Mouse (Mus musculus) midbrain, embryonic 13.5 days (tissue): ENCODE data around the gene Taok3. TPM values are rescaled to one million over a fixed set of nuclear protein-coding genes. Genes with fewer than 3 reads are reported as not detected.

Experiments
- ATAC-seq: fragments of 200-750 bp; cut with Nextera tagmentation; 2 replicates; pipeline ENCODE4 v1.8.0; 2017; ENCODE audit warnings: mild to moderate bottlenecking, moderate TSS enrichment, moderate library complexity
- H3K27ac ChIP-seq: fragments of 300-500 bp; sonication (generic); 2 replicates; pipeline ENCODE4 v1.5.1; 2015; ENCODE audit warnings: inconsistent platforms, mild to moderate bottlenecking, moderate library complexity
- H3K27me3 ChIP-seq: fragments of 300-500 bp; sonication (generic); 2 replicates; pipeline ENCODE4 v1.6.1; 2015; ENCODE audit warnings: mild to moderate bottlenecking, inconsistent platforms
- H3K36me3 ChIP-seq: fragments of 300-500 bp; sonication (generic); 2 replicates; pipeline ENCODE4 v1.6.1; 2015; ENCODE audit warnings: mild to moderate bottlenecking, inconsistent platforms
- H3K4me1 ChIP-seq: fragments of 300-500 bp; sonication (generic); replicated peaks from 2 replicates; pipeline ENCODE4 v1.6.1; 2015; ENCODE audit warnings: inconsistent platforms
- H3K4me2 ChIP-seq: fragments of 300-500 bp; sonication (generic); replicated peaks from 2 replicates; pipeline ENCODE4 v1.6.1; 2015; ENCODE audit warnings: moderate library complexity, mild to moderate bottlenecking, inconsistent platforms
- H3K4me3 ChIP-seq: fragments of 300-500 bp; sonication (generic); replicated peaks from 2 replicates; pipeline ENCODE4 v1.5.1; 2015; ENCODE audit warnings: mild to moderate bottlenecking, inconsistent platforms
- H3K9ac ChIP-seq: fragments of 300-500 bp; sonication (generic); replicated peaks from 2 replicates; pipeline ENCODE4 v1.6.1; 2015; ENCODE audit warnings: mild to moderate bottlenecking, inconsistent platforms
- H3K9me3 ChIP-seq: fragments of 300-500 bp; sonication (generic); 2 replicates; pipeline ENCODE4 v1.6.1; 2016; ENCODE audit warnings: mild to moderate bottlenecking, inconsistent platforms
- WGBS: fragments of 180-500 bp; shearing (Covaris S2); methylation state at CpG from one replicate; pipeline ENCODE4 v1.1.7; 2015; 5-methylcytosine and 5-hydroxymethylcytosine counted together
- polyA plus RNA-seq: library from polyadenylated mRNA; unstranded; fragments of >200 nt; fragmentation: Nextera tagmentation; extraction: Ambion mirVana; gene quantifications from 2 replicates; pipeline ENCODE4 v1.2.1, GENCODE M21; 2015

The Taok3 gene
- polyA plus RNA-seq, 1 experiment from 2014 or later, result 43.7 TPM

DNA sequence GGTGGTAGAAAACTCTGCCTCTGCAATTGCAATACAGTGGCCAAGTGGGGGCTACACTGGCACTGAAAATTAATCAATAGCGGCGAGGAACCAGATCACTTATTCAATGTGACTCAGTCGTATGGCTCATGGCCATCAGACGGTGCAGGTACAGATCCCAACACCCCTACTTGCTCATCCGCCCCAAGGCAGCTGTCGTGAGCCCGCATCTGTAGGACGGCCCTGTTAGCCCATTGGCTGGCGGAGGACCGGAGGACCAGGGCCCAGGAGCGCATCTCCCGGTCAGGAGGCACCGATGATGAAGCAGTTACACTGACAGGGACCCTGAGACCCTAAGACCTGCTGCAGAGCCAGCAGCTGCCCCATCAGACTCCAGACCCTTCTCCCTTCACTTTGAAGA is 11.2 kb upstream of the Taok3 start:
- no peak overlapping the region for H3K9ac ChIP-seq
- no peaks in the 10 kb centered on the region for H3K9me3 ChIP-seq
- no peak overlapping the region for H3K4me3 ChIP-seq
- no peak overlapping the region for H3K4me2 ChIP-seq
- peaks cover under 1% of the 10 kb centered on the region; the same call in 1 of the 2 replicates for H3K4me1 ChIP-seq
- H3K27ac ChIP-seq, result no peak overlapping the region
- no peak for ATAC-seq
- H3K27me3 ChIP-seq, result no peaks in the 10 kb centered on the region
- WGBS, result 98% methylated on average over 13 of the region's 13 CpGs
- H3K36me3 ChIP-seq, result peaks cover 97% of the 10 kb centered on the region

DNA sequence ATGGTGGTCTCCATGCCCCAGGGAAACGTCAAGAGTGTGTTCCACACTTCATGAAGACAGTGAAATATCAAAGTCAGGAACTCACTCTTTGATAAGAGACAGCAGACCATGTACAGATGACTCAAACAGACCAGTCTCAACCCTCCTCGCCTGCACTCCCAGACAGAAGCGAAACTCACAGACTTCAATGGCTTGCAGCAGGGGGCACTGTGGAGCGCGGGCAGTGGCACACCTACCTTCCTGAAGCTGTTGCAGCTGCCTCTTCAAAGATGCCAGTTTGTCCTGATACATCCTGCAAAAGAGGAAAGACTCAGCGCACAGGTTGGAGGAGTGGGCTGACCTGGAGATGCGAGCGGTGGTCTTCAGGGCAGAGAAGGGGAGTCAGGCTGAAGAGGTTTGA is 10.4 kb upstream of the Taok3 start:
- no peak overlapping the region for H3K27ac ChIP-seq
- no peak overlapping the region for H3K9ac ChIP-seq
- no peaks in the 10 kb centered on the region for H3K9me3 ChIP-seq
- 88% methylated on average over 8 of the region's 8 CpGs for WGBS
- no peak for ATAC-seq
- H3K4me2 ChIP-seq, result no peak overlapping the region
- peaks cover 8% of the 10 kb centered on the region for H3K4me1 ChIP-seq
- peaks cover 89% of the 10 kb centered on the region for H3K36me3 ChIP-seq
- no peaks in the 10 kb centered on the region for H3K27me3 ChIP-seq
- H3K4me3 ChIP-seq, result no peak overlapping the region

DNA sequence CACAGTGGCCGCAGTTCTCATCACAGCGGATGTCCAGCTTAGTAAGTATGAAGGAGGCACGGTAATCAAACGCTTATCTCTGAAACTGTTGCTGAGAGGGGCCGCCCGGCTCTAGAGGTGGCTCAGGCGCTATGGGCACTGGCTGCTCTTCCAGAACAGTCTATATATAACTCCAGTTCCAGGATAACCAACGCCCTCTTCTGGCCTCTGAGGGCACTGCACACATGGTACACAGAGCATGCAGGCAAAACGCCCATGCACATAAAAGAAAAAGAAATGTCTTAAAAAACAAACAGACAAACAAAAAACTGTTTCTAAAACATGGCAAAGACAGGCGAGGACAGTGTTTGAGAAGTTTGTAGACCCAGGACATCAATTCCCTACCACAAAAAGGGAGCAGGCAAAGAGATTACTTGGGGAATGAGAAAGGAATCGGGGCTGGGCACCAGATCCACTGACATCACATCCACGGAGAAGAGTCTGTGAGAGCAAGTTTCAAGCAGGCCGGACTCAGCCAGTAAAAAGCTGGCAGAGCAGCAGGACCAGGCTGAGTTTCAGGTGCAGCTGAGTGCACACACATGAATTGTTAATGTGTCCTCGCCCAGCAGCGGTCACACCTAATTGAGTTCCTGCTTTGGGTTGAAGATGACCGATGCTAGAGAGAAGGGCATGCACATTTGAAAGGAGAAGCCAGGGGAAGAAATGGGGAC is 8.7 kb upstream of the Taok3 start:
- no peaks in the 10 kb centered on the region for H3K27me3 ChIP-seq
- no peak for ATAC-seq
- peaks cover 72% of the 10 kb centered on the region for H3K36me3 ChIP-seq
- no peak overlapping the region for H3K4me2 ChIP-seq
- peaks cover 14% of the 10 kb centered on the region for H3K4me1 ChIP-seq
- WGBS, result 93% methylated on average over 16 of the region's 16 CpGs
- H3K27ac ChIP-seq, result no peak overlapping the region
- no peak overlapping the region for H3K4me3 ChIP-seq
- no peak overlapping the region for H3K9ac ChIP-seq
- H3K9me3 ChIP-seq, result no peaks in the 10 kb centered on the region

DNA sequence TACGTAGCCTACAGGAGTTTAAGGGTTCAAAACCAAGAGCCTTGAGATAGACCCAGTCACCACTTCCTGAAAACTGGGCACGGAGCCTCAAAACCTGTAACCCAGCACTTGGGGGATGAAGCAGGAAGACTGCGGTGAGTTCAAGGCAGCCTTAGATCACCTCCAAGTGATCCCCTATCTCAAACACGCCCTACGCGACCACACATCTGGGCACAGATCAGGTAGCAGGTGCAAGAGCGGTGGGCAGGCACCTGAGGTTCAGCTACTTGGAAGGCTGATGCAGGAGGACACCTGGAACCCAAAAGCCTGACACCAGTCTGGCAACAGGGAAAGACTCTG is 8.2 kb upstream of the Taok3 start:
- Histone ChIP-seq H3K9me3 (no peaks in the 10 kb centered on the region), H3K9ac (no peak overlapping the region), H3K4me2 (no peak overlapping the region), H3K4me3 (no peak overlapping the region), H3K36me3 (peaks cover 67% of the 10 kb centered on the region), H3K4me1 (peaks cover 16% of the 10 kb centered on the region), H3K27me3 (no peaks in the 10 kb centered on the region), H3K27ac (no peak overlapping the region)
- 98% methylated on average over 7 of the region's 7 CpGs for WGBS
- no peak for ATAC-seq

DNA sequence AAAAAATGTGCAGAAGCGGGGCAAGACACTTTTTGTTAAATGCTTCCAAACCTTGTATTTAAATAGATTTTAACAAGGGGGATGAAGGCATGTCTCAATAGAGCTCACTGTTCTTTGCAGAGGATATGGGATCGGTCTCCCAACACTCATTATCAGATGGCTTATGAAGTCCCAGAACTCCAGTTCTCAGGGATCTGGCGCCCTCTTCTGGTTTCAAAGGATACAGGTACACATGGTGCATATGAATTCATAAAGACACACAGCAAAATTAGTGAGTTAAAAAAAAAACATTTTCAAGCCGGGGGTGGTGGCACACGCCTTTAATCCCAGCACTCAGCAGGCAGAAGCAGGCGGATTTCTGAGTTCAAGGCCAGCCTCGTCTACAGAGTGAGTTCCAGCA is 6.6 kb upstream of the Taok3 start:
- Histone ChIP-seq H3K9ac (no peak overlapping the region), H3K27ac (no peak overlapping the region), H3K4me3 (no peak overlapping the region), H3K27me3 (no peaks in the 10 kb centered on the region), H3K4me1 (peaks cover 16% of the 10 kb centered on the region), H3K4me2 (no peak overlapping the region), H3K36me3 (peaks cover 51% of the 10 kb centered on the region), H3K9me3 (no peaks in the 10 kb centered on the region)
- no peak for ATAC-seq
- 90% methylated on average over 7 of the region's 7 CpGs for WGBS

DNA sequence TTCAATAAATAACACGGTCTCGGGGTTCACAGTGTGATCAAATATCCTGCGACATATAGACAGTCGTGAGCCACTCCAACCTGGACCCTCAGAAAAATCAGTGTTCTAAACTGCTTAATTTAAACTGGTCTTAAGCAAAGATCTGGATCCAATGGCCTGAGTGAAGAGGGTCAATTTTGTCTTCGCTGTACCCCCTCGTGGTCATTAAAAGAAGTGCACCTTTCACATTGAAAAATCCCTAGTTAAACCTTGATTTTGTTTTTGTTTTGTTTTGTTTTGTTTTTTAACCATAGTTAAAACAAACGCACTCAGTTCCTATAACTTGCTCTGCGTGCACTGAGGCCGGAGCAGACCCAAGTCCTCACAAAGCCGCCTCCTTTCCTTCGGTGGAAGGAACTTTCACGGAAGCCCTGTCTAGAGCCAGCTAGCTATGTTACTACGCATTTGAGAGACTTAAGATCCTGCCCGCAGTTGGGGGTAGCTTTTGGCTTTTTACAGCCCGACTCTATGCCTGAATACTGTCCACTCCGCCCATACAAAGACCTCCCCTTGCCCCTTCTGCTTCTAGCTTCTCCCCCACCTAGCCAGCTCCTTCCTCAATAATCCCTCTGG is 5.2 kb upstream of the Taok3 start:
- Histone ChIP-seq H3K9me3 (no peaks in the 10 kb centered on the region), H3K27me3 (no peaks in the 10 kb centered on the region), H3K9ac (peak overlapping the region; percentile 90), H3K4me3 (peak overlapping the region; percentile 97), H3K4me1 (peaks cover 23% of the 10 kb centered on the region), H3K4me2 (peak overlapping the region; percentile 97), H3K27ac (peak overlapping the region; percentile 87), H3K36me3 (peaks cover 38% of the 10 kb centered on the region)
- 7% methylated on average over 16 of the region's 16 CpGs for WGBS
- ATAC-seq, result no peak

DNA sequence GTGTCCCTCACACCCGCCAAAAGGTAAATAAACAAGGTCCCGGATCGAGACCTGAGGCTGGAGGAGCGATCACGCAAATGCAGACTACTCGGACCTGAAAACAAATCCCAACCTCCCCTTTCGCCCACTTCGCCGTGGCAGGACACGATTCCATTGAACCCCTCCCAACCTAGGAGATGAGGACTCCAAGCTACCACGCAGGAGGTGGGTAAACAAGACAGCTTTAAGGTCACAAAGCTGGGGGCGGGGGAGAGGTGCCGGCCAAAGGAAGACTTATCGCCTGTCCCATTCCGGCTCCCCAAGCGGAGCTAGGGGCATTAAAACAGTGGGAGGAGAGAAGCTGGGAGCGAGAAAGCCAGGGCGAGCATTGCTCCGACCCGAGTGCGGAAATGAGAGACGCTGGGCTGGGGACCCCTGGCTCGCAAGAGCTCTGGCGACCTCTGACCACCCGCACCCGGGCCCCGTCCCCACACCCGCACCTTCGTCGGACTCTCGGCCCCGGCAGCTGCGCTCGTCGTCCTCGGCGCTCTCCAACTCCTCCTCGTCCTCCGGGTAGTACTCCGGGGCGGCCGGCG is 4.6 kb upstream of the Taok3 start:
- WGBS, result under 1% methylated on average over 43 of the region's 43 CpGs
- Histone ChIP-seq H3K9me3 (no peaks in the 10 kb centered on the region), H3K4me2 (peak overlapping the region; percentile 97), H3K9ac (peak overlapping the region; percentile 90), H3K4me3 (peak overlapping the region; percentile 97), H3K4me1 (peaks cover 23% of the 10 kb centered on the region), H3K36me3 (peaks cover 33% of the 10 kb centered on the region), H3K27me3 (no peaks in the 10 kb centered on the region), H3K27ac (peak overlapping the region; percentile 87)
- peak; percentile 24 for ATAC-seq

DNA sequence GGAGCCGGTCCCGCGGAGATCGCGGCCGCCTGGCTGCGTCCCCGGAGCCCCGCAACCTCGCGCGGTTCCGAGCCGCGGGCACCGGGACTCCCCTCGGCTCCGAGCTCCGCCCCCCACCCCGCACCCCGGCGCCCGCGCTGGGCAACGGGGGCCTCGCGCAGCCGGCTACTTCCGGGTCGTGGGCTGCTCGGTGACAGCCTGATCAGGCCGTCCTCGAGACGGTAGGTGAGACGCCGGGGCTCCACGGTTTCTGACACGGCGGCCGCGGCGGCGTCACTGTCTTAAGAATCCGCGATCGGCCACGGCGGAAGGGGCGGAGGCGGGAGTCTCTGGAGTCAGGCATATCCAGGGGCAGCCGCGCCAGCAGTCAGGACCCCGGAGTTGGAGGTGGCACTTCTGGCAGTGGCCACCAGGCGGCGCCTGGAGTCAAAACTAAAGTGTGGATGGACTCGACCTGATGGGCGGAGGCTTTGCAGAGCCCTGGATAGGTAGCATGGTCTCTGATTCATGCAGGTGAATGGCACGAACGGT is 4.0 kb upstream of the Taok3 start, which contains the start of gene Suds3:
Suds3 (minus strand) TSS at position 278 of the 531 bp plus-strand sequence.
- H3K36me3 ChIP-seq, result peaks cover 27% of the 10 kb centered on the region
- peak; percentile 81 for ATAC-seq
- H3K27ac ChIP-seq, result peak within 1 kb of the TSS; percentile 87
- WGBS, result under 1% methylated on average over 58 of the region's 59 CpGs
- peak within 1 kb of the TSS; percentile 97 for H3K4me2 ChIP-seq
- peak within 1 kb of the TSS; percentile 90 for H3K9ac ChIP-seq
- H3K4me3 ChIP-seq, result peak within 1 kb of the TSS; percentile 97
- H3K27me3 ChIP-seq, result peaks cover 1% of the 10 kb centered on the region
- peaks cover 27% of the 10 kb centered on the region for H3K4me1 ChIP-seq
- no peaks in the 10 kb centered on the region for H3K9me3 ChIP-seq

DNA sequence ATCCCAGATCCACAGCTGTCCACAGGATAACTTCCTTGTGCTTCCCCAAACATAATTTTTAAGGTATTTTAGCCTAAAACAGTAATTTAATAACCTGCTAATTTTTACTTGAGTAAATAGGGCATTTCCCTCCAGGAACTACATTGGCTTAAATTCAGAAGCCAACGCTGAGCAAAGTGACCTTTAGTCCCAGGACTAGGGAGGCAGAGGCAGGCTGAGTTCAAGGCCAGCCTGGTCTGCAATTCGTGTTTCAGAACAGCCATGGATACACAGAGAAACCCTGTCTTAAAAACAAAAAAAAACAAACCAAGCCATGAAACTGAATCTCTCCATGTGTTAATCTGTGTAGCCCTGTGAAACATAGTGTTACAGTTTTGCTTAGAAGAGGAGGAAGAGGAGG is 3.3 kb upstream of the Taok3 start:
- H3K27ac ChIP-seq, result no peak overlapping the region
- no peak overlapping the region for H3K4me2 ChIP-seq
- no peak overlapping the region for H3K4me3 ChIP-seq
- WGBS, result 57% methylated on average over 2 of the region's 2 CpGs
- peaks cover 9% of the 10 kb centered on the region for H3K27me3 ChIP-seq
- H3K4me1 ChIP-seq, result peaks cover 35% of the 10 kb centered on the region
- no peaks in the 10 kb centered on the region for H3K9me3 ChIP-seq
- ATAC-seq, result no peak
- no peak overlapping the region for H3K9ac ChIP-seq
- peaks cover 19% of the 10 kb centered on the region for H3K36me3 ChIP-seq

DNA sequence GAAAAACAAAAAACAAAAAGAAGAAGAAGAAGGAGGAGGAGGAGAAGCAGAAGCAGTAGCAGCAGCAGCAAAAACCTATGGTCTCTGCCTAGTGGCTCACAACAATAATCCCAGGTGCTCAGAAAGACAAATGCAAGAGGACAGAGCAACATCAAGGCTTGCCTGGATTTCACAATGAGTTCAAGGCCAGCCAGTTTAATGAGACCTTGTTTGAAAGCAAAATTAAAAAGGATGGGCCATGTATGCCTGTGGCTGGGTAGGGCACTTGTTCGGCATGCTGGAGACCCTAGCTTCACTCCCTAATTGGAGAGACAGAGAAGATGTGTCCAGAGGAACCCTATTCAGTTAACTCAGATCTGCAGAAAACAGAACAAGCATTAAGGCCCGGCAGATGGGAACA is 2.7 kb upstream of the Taok3 start:
- H3K27me3 ChIP-seq, result peaks cover 13% of the 10 kb centered on the region
- H3K4me3 ChIP-seq, result no peak overlapping the region
- no peak overlapping the region for H3K27ac ChIP-seq
- H3K36me3 ChIP-seq, result peaks cover 13% of the 10 kb centered on the region
- H3K9me3 ChIP-seq, result no peaks in the 10 kb centered on the region
- 85% methylated on average over 2 of the region's 2 CpGs for WGBS
- peaks cover 36% of the 10 kb centered on the region for H3K4me1 ChIP-seq
- no peak for ATAC-seq
- no peak overlapping the region for H3K4me2 ChIP-seq
- H3K9ac ChIP-seq, result no peak overlapping the region; the same call in 1 of the 2 replicates

DNA sequence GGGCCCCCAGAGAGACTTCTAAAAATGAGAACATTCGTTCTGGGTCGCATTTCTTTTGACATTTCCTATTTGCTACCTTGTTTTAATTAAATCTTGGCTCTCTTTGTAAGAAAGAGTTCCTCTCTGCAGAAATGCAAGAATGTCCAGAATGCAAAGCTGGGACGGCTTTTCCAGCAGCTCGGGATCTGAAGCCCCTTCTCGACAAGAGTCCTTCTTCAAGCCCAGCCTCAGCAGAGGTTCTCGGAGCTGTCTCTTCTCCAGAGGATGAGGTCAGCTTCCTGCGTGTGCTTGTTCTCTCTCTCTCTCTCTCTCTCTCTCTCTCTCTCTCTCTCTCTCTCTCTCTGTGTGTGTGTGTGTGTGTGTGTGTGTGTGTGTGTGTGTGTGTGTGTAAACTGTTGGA is 2.2 kb upstream of the Taok3 start:
- no peaks in the 10 kb centered on the region for H3K9me3 ChIP-seq
- no peak for ATAC-seq
- H3K27me3 ChIP-seq, result peaks cover 16% of the 10 kb centered on the region
- no peak overlapping the region for H3K4me3 ChIP-seq
- H3K36me3 ChIP-seq, result peaks cover 8% of the 10 kb centered on the region
- 81% methylated on average over 7 of the region's 7 CpGs for WGBS
- no peak overlapping the region for H3K9ac ChIP-seq
- H3K4me1 ChIP-seq, result peaks cover 36% of the 10 kb centered on the region
- no peak overlapping the region for H3K27ac ChIP-seq
- no peak overlapping the region for H3K4me2 ChIP-seq

DNA sequence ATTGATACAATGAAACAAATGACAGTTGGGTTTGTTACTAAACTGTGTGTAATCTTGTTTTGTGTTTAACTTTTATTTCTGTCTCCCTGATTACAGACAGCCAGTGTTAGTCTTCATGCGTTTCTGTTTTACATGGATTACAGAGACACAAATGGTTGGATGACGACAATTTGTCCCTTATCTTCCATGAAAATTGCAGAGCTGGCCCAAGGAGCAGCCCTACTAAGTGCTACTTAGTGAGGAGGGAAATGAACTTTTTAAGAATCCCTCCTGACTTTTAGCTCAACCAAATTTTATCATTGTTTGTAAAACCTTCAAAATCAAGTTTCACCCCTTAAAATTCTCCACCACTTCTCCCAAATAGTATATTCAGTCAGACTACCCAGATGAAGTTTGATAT is 1.7 kb upstream of the Taok3 start:
- Histone ChIP-seq H3K9ac (no peak overlapping the region), H3K4me1 (peaks cover 36% of the 10 kb centered on the region), H3K27me3 (peaks cover 16% of the 10 kb centered on the region), H3K4me3 (no peak overlapping the region), H3K36me3 (peaks cover 3% of the 10 kb centered on the region), H3K27ac (no peak overlapping the region), H3K9me3 (no peaks in the 10 kb centered on the region), H3K4me2 (no peak overlapping the region)
- 89% methylated on average over 2 of the region's 2 CpGs for WGBS
- ATAC-seq, result no peak
